Mouse (Mus musculus) thymus, adult 2 months (tissue): Measurements from ENCODE around the gene Tra2b.

Experiments
- CTCF ChIP-seq: fragments of 200-500 bp; IDR thresholded peaks from 2 replicates; pipeline ENCODE4 v1.5.1; 2012; ENCODE audit warnings: mild to moderate bottlenecking, control low read depth, low read length, moderate library complexity, borderline replicate concordance; ENCODE audit not compliant: control insufficient read depth, poor library complexity, insufficient read depth; ENCODE audit errors: extremely low read depth
- POLR2A ChIP-seq: fragments of 200-500 bp; IDR thresholded peaks from 2 replicates; pipeline ENCODE4 v1.6.1; 2012; ENCODE audit warnings: mild to moderate bottlenecking, low read length, control low read depth, moderate library complexity; ENCODE audit not compliant: control insufficient read depth, poor library complexity, insufficient read depth; ENCODE audit errors: extremely low read depth

- TF ChIP-seq POLR2A = no peak
- TF ChIP-seq CTCF = no peak
These were observed 4.7 kb upstream of the Tra2b start for GRCm38 (mm10) chr16:22270491-22270890.
